Mouse (Mus musculus): ENCODE measurements around the gene Gpr3. TPM values are rescaled to one million over a fixed set of nuclear protein-coding genes. Genes with fewer than 3 reads are reported as not detected.

Gpr3 gene
- polyA plus RNA-seq, 1 experiment from 2014 or later, result 0.52 TPM

- no peak for ATAC-seq (ENCODE audit: low FRiP score)
- Histone ChIP-seq H3K27me3 (no peaks in the 10 kb centered on the region), H3K4me1 (replicated peaks) (peaks cover 40% of the 10 kb centered on the region), H3K27ac (no peak overlapping the region), H3K4me3 (no peak overlapping the region), H3K4me2 (no peak overlapping the region), H3K36me3 (peaks cover 63% of the 10 kb centered on the region), H3K9ac (no peak overlapping the region), H3K9me3 (no peaks in the 10 kb centered on the region)
- 92% methylated on average over 8 of the region's 11 CpGs for WGBS
Observed at GRCm38 (mm10) chr4:133194482-133194881, 17.9 kb downstream of the Gpr3 start.

- peaks cover 66% of the 10 kb centered on the region for H3K36me3 ChIP-seq
- H3K27me3 ChIP-seq, result no peaks in the 10 kb centered on the region
- H3K27ac ChIP-seq, result no peak overlapping the region
- no peaks in the 10 kb centered on the region for H3K9me3 ChIP-seq
- H3K4me2 ChIP-seq, result no peak overlapping the region
- WGBS, result 71% methylated on average over 10 of the region's 10 CpGs
- peaks cover 13% of the 10 kb centered on the region for H3K4me1 ChIP-seq (replicated peaks)
- H3K4me3 ChIP-seq, result no peak overlapping the region
- no peak overlapping the region for H3K9ac ChIP-seq
- no peak for ATAC-seq (ENCODE audit: low FRiP score)
Observed at GRCm38 (mm10) chr4:133189396-133189795, 22.9 kb downstream of the Gpr3 start.

GRCm38 (mm10) chr4:133186856-133187255, 25.5 kb downstream of the Gpr3 start:
- H3K4me1 ChIP-seq (replicated peaks), result peaks cover 16% of the 10 kb centered on the region
- no peaks in the 10 kb centered on the region for H3K27me3 ChIP-seq
- no peak overlapping the region for H3K27ac ChIP-seq
- H3K4me3 ChIP-seq, result no peak overlapping the region
- H3K36me3 ChIP-seq, result peaks cover 41% of the 10 kb centered on the region
- H3K4me2 ChIP-seq, result no peak overlapping the region
- no peaks in the 10 kb centered on the region for H3K9me3 ChIP-seq
- 93% methylated on average over 5 of the region's 5 CpGs for WGBS
- ATAC-seq (ENCODE audit: low FRiP score), result no peak
- no peak overlapping the region for H3K9ac ChIP-seq

DNA sequence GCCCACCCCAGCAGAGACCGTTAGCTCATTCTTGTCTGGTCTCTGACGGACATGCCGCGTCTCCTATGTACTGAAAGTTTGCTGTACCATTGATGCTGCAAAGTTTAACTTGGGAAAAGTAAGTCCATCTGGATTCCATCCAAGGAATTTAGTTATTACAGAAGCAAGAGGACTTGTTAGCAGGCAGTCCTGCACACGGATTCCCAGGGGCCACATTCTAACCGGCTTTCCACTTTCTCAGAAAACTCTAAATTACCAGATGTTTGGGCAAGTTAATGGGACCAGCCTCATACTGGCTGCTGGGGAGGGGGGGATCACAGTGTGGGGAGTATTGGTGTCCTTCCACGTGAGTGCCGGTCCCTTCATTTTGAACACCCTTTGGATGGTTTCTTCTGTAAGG, 26.4 kb downstream of the Gpr3 start:
- H3K36me3 ChIP-seq, result peaks cover 33% of the 10 kb centered on the region
- H3K4me3 ChIP-seq, result no peak overlapping the region
- H3K27me3 ChIP-seq, result no peaks in the 10 kb centered on the region
- no peak overlapping the region for H3K27ac ChIP-seq
- H3K4me1 ChIP-seq (replicated peaks), result peaks cover 16% of the 10 kb centered on the region
- H3K9me3 ChIP-seq, result no peaks in the 10 kb centered on the region
- no peak overlapping the region for H3K9ac ChIP-seq
- H3K4me2 ChIP-seq, result no peak overlapping the region
- 83% methylated on average over 8 of the region's 8 CpGs for WGBS
- ATAC-seq (ENCODE audit: low FRiP score), result no peak

DNA sequence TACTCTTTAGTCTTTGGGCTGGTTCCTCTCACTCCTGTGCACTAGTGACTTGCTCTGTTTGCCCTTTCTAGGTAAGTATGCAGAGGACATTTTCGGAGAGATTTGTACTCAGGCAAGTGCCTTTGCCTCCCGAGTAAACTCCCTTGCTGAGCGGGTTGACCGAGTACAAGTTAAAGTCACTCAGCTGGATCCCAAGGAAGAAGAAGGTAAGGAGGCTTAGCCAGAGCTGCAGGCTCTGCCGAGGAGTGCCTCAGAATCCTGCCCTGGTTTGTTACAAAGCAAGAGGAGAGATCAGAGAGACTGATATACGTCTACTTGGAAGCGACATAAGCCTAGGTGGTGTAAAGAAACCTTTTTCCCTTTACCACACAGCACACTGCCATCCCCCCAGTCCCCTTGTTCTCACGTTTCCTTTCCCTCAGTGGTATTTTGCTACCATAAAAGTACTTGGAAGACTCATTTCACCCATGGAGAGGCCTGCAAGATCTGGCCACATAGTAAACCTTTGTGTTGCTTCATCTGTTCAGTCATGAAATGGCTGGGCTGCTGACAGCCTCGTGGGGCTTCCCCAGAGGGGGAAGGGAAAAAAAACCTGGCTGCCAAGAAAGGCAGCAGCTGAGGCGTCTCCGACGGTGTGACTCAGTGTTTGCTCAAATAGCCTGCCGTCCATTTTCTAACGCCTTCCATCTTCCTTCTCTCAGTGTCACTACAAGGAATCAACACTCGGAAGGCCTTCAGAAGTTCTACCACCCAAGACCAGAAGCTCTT, 27.3 kb downstream of the Gpr3 start:
- H3K36me3 ChIP-seq, result peaks cover 25% of the 10 kb centered on the region
- no peak for ATAC-seq (ENCODE audit: low FRiP score)
- peaks cover 16% of the 10 kb centered on the region for H3K4me1 ChIP-seq (replicated peaks)
- no peaks in the 10 kb centered on the region for H3K27me3 ChIP-seq
- H3K9ac ChIP-seq, result no peak overlapping the region
- H3K9me3 ChIP-seq, result no peaks in the 10 kb centered on the region
- H3K4me3 ChIP-seq, result no peak overlapping the region
- WGBS, result 51% methylated on average over 15 of the region's 15 CpGs
- H3K4me2 ChIP-seq, result no peak overlapping the region
- peak overlapping the region; percentile 71 for H3K27ac ChIP-seq

DNA sequence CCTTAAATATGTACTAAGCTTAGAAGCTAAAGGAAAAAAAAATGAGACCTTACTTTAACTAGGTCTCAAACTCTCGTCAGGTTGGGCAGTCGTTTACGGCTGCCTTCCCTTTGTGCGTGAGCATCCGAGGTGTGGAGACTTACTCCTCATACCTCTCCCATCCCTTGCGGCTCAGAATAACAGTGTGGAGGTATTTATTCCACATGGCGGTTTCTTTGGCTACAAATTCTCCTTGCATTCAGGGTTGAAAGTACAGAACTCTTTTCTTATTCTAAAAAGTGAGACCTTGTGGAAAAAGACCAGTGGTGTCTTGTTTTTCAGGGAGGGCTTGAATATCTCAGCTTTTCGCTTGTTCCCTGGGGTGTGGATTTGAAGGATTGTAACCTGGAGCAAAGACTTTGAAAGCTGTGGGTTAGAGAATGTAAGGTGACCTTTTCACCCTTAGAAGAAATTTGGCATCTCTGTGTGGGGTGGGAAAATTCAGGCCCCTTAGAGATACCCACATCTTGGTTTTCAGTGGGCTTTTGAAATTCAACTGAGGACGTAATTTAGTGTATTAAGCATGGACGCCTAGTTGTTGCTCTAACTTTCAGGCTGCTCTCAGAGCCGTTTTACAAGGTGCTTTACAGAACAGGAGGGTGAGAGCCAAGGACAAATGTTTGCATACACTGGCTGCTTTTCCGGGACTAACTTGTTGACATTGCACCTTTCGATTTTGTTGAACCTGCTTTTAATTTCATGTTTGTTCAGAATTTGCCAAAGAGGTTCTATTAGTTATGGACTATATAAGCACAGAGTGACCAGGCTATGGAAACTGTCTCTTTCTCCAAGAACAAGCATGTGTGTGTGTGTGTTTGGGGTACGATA, 28.1 kb downstream of the Gpr3 start:
- no peak overlapping the region for H3K4me2 ChIP-seq
- no peaks in the 10 kb centered on the region for H3K27me3 ChIP-seq
- H3K4me1 ChIP-seq (replicated peaks), result peaks cover 16% of the 10 kb centered on the region
- peak overlapping the region; percentile 71 for H3K27ac ChIP-seq
- WGBS, result 58% methylated on average over 14 of the region's 14 CpGs
- H3K4me3 ChIP-seq, result no peak overlapping the region
- peaks cover 20% of the 10 kb centered on the region for H3K36me3 ChIP-seq
- no peaks in the 10 kb centered on the region for H3K9me3 ChIP-seq
- ATAC-seq (ENCODE audit: low FRiP score), result no peak
- H3K9ac ChIP-seq, result no peak overlapping the region

DNA sequence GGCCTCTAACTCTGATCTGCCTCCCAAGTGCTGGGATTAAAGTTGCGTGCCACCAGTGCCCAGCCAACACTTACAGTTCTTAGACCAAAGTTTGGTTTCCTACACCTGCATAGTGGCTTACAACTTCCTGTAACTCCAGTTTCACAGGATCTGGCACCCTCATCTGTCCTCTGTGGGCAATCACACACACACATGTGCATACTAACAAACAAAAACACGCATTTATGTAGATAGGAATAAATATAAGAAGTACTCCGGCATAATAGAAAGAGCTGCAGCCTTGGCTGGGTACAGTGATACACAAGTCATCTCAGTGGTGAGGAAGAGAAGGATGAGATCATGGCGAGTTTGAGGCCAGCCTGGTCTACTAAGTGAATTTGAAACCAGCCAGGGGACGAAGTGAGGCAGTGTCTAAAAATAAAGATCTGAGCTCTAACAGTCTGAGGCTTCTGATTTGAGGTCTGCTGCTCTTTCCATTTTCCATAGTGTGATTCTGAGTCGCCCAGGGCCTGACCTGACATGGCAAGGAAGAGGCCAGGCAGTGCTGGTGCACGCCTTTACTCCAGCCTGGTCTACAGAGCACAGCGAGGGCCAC, 29.8 kb downstream of the Gpr3 start:
- no peaks in the 10 kb centered on the region for H3K27me3 ChIP-seq
- H3K36me3 ChIP-seq, result peaks cover 9% of the 10 kb centered on the region
- H3K9me3 ChIP-seq, result no peaks in the 10 kb centered on the region
- WGBS, result 96% methylated on average over 8 of the region's 8 CpGs
- H3K4me3 ChIP-seq, result no peak overlapping the region
- no peak for ATAC-seq (ENCODE audit: low FRiP score)
- no peak overlapping the region for H3K9ac ChIP-seq
- no peak overlapping the region for H3K27ac ChIP-seq
- peaks cover 20% of the 10 kb centered on the region for H3K4me1 ChIP-seq (replicated peaks)
- no peak overlapping the region for H3K4me2 ChIP-seq

GRCm38 (mm10) chr4:133179258-133179657, 33.1 kb downstream of the Gpr3 start:
- Histone ChIP-seq H3K36me3 (peaks cover 7% of the 10 kb centered on the region), H3K4me3 (no peak overlapping the region), H3K4me2 (no peak overlapping the region), H3K27me3 (no peaks in the 10 kb centered on the region), H3K9me3 (no peaks in the 10 kb centered on the region), H3K4me1 (replicated peaks) (peaks cover 31% of the 10 kb centered on the region), H3K9ac (no peak overlapping the region), H3K27ac (no peak overlapping the region)
- ATAC-seq (ENCODE audit: low FRiP score), result no peak
- 93% methylated on average over 7 of the region's 7 CpGs for WGBS

DNA sequence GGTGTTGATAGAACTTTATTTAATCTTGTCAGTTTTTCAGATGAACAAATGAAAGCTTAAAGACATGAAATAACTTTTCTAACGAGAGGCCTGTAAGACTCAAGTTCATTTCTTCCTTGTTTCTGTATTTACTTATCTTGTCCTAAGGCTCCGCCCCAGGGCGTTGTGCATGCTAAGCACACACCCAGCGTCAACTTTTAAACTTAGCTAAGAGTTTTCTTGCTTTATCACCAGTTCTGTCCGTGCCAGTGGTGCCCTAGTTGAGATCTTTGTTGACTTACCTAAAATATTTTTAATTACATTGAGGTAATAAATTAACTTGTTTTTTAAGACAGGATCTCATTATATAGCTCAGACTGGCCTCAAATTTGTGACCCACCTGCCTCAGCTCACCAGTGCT, 34.0 kb downstream of the Gpr3 start:
- H3K36me3 ChIP-seq, result peaks cover 7% of the 10 kb centered on the region
- H3K27me3 ChIP-seq, result no peaks in the 10 kb centered on the region
- ATAC-seq (ENCODE audit: low FRiP score), result no peak
- H3K4me1 ChIP-seq (replicated peaks), result peaks cover 30% of the 10 kb centered on the region
- no peaks in the 10 kb centered on the region for H3K9me3 ChIP-seq
- WGBS, result 90% methylated on average over 5 of the region's 5 CpGs
- no peak overlapping the region for H3K9ac ChIP-seq
- no peak overlapping the region for H3K4me3 ChIP-seq
- H3K27ac ChIP-seq, result no peak overlapping the region
- no peak overlapping the region for H3K4me2 ChIP-seq

DNA sequence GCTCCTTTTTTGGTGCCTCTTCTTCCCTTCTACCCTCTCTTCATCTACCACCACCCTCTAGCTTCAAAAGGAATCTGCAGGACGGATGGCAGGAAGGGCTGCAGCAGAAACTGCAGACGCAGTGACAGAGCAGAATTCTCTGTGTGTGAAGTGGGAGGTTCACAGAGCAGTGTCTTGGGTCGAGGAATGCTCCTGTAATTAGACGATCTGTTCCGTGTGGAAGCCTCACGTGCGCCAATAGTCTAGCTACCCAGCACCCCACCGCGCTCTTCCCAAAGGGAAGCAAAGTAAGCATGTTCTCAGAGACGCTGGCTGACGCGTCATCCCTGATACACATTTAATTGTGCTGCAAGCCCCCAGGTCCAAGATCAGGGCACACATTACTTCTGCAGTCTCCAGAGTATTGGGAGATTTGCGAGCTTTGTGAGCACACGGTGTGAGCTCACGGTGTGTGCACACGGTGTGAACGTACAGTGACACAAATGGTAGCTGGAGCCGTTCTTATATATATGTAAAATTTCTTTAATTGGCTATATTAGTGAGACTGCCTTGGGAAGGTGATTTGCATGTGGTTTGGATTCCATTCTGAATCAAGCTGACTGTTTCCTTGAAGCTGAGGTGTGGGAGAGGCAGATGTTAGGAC, 35.5 kb downstream of the Gpr3 start:
- Histone ChIP-seq H3K36me3 (peaks cover 7% of the 10 kb centered on the region), H3K4me2 (peak overlapping the region; percentile 34), H3K9me3 (no peaks in the 10 kb centered on the region), H3K4me1 (replicated peaks) (peaks cover 34% of the 10 kb centered on the region), H3K9ac (peak overlapping the region; percentile 59), H3K27me3 (no peaks in the 10 kb centered on the region), H3K27ac (peak overlapping the region; percentile 85), H3K4me3 (no peak overlapping the region)
- 55% methylated on average over 18 of the region's 18 CpGs for WGBS
- ATAC-seq (ENCODE audit: low FRiP score), result peak; percentile 52

GRCm38 (mm10) chr4:133175998-133176760, 36.2 kb downstream of the Gpr3 start:
- peaks cover 34% of the 10 kb centered on the region for H3K4me1 ChIP-seq (replicated peaks)
- H3K9ac ChIP-seq, result peak overlapping the region; percentile 59
- ATAC-seq (ENCODE audit: low FRiP score), result no peak
- WGBS, result 50% methylated on average over 14 of the region's 14 CpGs
- no peaks in the 10 kb centered on the region for H3K27me3 ChIP-seq
- H3K27ac ChIP-seq, result peak overlapping the region; percentile 85
- peak overlapping the region; percentile 34 for H3K4me2 ChIP-seq
- H3K36me3 ChIP-seq, result peaks cover 7% of the 10 kb centered on the region
- no peak overlapping the region for H3K4me3 ChIP-seq
- H3K9me3 ChIP-seq, result no peaks in the 10 kb centered on the region
